Mouse (Mus musculus) adrenal gland (tissue): Measurements from ENCODE around the gene Pabpn1l.

Experiments
- intact Hi-C: fragments of 180-260 bp; cut with DNase I; formaldehyde crosslinking; loops from one replicate; pipeline ENCODE4 v1.15.1; 2025
- long read RNA-seq, 2 experiments: library from polyadenylated mRNA; unstranded; transcript quantifications; one replicate each; pipeline ENCODE4 v2.0.0; 2020; ENCODE audit warnings: borderline replicate concordance in 1 of 2; ENCODE audit not compliant: insufficient replicate concordance in 1 of 2

Pabpn1l gene
- long read RNA-seq, experiment 1 = 0 reads
- long read RNA-seq, experiment 2 = 0 reads

GRCm38 (mm10) chr8:122622727-122623126 lies at the start of gene Pabpn1l:
Pabpn1l (minus strand) TSS chr8:122622739.
- intact Hi-C loops = loop anchor here (5.0 kb wide), 1 partner anchor 55 kb away; no protein-coding TSS in a partner anchor

- intact Hi-C loops = no loop called here
These were observed 49.4 kb upstream of the Pabpn1l start for GRCm38 (mm10) chr8:122671894-122672293.

- intact Hi-C loops = no loop called here
These were observed 48.2 kb upstream of the Pabpn1l start for GRCm38 (mm10) chr8:122670718-122671117.

DNA sequence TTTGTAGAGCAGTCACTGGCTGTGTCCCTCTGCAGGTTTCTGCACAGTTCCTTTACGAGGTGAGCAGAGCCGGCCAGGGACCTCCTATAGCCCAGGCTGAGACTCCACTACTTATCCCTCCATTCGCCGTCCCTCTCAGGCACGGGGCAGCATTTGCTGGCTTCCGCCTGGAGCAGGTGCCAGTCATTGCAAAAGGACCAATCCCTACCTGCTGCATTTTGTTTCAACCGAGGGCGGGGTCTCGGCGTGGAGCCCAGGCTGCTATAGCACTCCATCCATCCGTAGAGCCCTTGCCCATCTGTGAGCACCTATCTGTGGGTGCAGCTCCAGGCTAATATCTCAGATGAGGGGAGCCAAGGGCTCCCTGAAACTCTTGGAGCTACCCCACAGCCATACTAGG lies 47.5 kb upstream of the Pabpn1l start:
- intact Hi-C loops = no loop called here

DNA sequence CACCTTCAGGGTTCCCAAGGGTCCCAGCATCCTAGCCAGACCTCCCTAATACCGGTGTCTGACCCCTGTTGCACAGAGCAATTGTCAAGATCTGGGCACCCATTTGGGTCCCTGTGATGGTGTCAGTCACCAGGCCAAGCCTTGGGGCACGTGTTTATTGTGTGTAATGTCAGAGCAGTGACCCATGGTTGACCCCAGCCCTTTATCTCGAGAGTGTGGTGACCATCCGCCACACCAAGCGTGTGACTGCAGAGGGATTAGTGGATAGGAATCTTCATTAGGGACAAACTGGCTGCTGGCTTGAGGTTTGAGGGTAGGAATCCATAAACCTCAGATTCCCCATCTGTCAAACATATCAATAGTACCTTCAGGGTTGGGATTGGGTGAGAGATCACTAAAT lies 46.8 kb upstream of the Pabpn1l start:
- intact Hi-C loops = no loop called here

- intact Hi-C loops = no loop called here
These were observed 45.3 kb upstream of the Pabpn1l start for GRCm38 (mm10) chr8:122667854-122668253.

- intact Hi-C loops = no loop called here
These were observed 44.3 kb upstream of the Pabpn1l start for GRCm38 (mm10) chr8:122666827-122667226.

- intact Hi-C loops = no loop called here
These were observed 43.8 kb upstream of the Pabpn1l start for GRCm38 (mm10) chr8:122666338-122666764.

GRCm38 (mm10) chr8:122665667-122666316 lies 43.3 kb upstream of the Pabpn1l start:
- intact Hi-C loops = no loop called here

- intact Hi-C loops = no loop called here
These were observed 42.7 kb upstream of the Pabpn1l start for GRCm38 (mm10) chr8:122665221-122665620.

DNA sequence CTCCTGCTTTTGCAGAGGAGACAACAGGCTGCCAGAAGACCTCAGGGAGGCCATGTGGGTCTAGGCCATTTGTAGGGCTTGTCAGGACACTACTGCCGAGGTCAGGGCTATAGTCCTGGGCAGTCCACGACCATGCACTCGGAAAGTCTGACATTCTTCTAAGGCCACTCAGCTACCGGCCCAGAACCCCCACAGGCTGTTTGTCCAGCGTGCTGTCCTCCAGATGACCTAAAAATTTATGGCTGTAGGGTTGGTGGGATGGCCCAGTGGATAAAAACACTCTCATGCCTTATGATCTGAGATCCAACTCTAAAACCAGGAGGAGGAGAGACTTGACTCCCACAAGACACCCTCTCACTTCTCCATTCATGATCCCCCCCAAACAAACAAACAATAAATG lies 41.1 kb upstream of the Pabpn1l start:
- intact Hi-C loops = no loop called here

GRCm38 (mm10) chr8:122663106-122663505 lies 40.6 kb upstream of the Pabpn1l start:
- intact Hi-C loops = no loop called here

- intact Hi-C loops = no loop called here
These were observed 39.4 kb upstream of the Pabpn1l start for GRCm38 (mm10) chr8:122661894-122662293.

GRCm38 (mm10) chr8:122661138-122661537 lies 38.6 kb upstream of the Pabpn1l start:
- intact Hi-C loops = no loop called here

DNA sequence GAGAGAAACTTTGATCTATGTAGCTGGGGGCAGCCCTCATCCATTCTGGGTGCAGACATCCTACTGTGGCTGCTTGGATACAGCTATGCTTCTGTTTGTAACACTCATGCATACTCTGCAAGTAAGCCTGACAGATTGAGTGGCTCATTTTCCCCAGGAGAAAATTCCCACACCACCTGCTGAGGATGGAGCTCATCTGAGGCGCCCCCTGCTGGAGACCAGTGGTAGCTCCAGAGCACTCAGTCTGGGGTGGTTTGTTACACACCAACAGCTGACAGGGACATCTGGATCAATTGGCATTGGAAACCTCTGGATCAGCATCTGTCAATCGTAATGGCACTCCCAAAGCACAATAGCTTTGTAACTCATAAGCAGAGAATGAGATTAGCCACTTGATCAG lies 37.5 kb upstream of the Pabpn1l start:
- intact Hi-C loops = no loop called here

DNA sequence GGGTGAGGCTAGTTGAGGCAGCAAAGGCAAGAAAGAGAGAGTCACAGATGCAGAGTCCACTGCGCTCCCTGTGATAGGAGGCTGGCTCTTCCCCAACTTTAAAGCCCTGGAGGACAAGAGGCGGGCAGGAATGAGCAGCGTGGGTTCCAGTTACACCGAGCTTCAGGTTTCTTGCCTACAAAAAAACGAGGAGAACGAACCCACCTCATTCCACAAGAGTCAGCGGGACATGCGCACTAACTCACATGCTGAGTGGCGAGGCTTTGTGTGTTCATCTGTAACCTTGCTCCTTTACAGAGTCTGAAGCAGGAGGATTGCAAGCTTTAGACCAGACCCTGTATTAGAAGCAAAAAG lies 36.2 kb upstream of the Pabpn1l start:
- intact Hi-C loops = no loop called here

- intact Hi-C loops = no loop called here
These were observed 35.7 kb upstream of the Pabpn1l start for GRCm38 (mm10) chr8:122658149-122658806.

GRCm38 (mm10) chr8:122656056-122656999 lies 33.8 kb upstream of the Pabpn1l start:
- intact Hi-C loops = no loop called here

- intact Hi-C loops = no loop called here
These were observed 32.2 kb upstream of the Pabpn1l start for GRCm38 (mm10) chr8:122654768-122655167.

DNA sequence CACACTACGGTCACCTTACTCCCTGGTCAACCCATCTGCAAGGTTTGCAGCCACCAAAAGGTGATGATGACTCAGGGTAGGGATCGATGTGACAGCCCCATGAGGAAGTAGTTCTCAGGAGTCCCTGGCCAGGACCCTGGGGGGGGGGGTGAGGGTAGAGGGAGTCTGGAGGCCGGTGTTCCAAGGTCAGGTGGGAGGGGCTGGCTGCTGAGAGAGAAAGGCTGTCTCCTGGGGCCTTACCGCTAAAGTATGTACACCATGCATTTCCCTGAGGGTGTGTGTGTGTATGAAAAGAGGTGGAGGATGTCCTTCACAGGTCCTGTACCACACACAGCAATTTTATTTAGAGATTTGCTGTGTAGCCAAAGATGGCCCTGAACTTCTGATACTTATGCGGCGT lies 30.1 kb upstream of the Pabpn1l start:
- intact Hi-C loops = no loop called here

- intact Hi-C loops = no loop called here
These were observed 28.9 kb upstream of the Pabpn1l start for GRCm38 (mm10) chr8:122651326-122651921.
